Mouse (Mus musculus) midbrain, embryonic 10.5 days (tissue): ENCODE measurements around the gene Trim65. TPM values are rescaled to one million over a fixed set of nuclear protein-coding genes. Genes with fewer than 3 reads are reported as not detected.

Experiments
- DNase-seq: peaks from one replicate; pipeline ENCODE4 v3.0.0-alpha.2; 2017; ENCODE audit warnings: low spot score
- H3K27ac ChIP-seq: fragments of 300-500 bp; sonication (generic); replicated peaks from 2 replicates; pipeline ENCODE4 v1.5.1; 2016; ENCODE audit warnings: mild to moderate bottlenecking
- H3K27me3 ChIP-seq: fragments of 300-500 bp; sonication (generic); 2 replicates; pipeline ENCODE4 v1.6.1; 2016; ENCODE audit warnings: low read depth, mild to moderate bottlenecking; ENCODE audit not compliant: poor library complexity, severe bottlenecking
- H3K36me3 ChIP-seq: fragments of 300-500 bp; sonication (generic); 2 replicates; pipeline ENCODE4 v1.6.1; 2016; ENCODE audit warnings: mild to moderate bottlenecking, moderate library complexity
- H3K4me1 ChIP-seq: fragments of 300-500 bp; sonication (generic); 2 replicates; pipeline ENCODE4 v1.6.1; 2016
- H3K4me3 ChIP-seq: fragments of 300-500 bp; sonication (generic); 2 replicates; pipeline ENCODE4 v1.5.1; 2016; ENCODE audit warnings: mild to moderate bottlenecking, moderate library complexity
- H3K9me3 ChIP-seq: fragments of 300-500 bp; sonication (generic); replicated peaks from 2 replicates; pipeline ENCODE4 v1.6.1; 2016; ENCODE audit warnings: mild to moderate bottlenecking
- WGBS: fragments of 180-500 bp; shearing (Covaris S2); methylation state at CpG from one replicate; pipeline ENCODE4 v1.1.7; 2016; 5-methylcytosine and 5-hydroxymethylcytosine counted together
- polyA plus RNA-seq: library from polyadenylated mRNA; unstranded; fragments of >200 nt; fragmentation: Nextera tagmentation; extraction: Ambion mirVana; gene quantifications from 2 replicates; pipeline ENCODE4 v1.2.1, GENCODE M21; 2016

Trim65 gene
- polyA plus RNA-seq, 1 experiment from 2014 or later, result 1.4 TPM

GRCm38 (mm10) chr11:116088741-116089394 is 42.1 kb downstream of the Trim65 start:
- 83% methylated on average over 11 of the region's 11 CpGs for WGBS
- peaks cover 24% of the 10 kb centered on the region for H3K4me1 ChIP-seq
- no peak overlapping the region for H3K27ac ChIP-seq

GRCm38 (mm10) chr11:116088188-116088587 is 42.7 kb downstream of the Trim65 start:
- H3K9me3 ChIP-seq, result no peaks in the 10 kb centered on the region
- WGBS, result 89% methylated on average over 8 of the region's 8 CpGs
- peaks cover 13% of the 10 kb centered on the region for H3K36me3 ChIP-seq
- H3K27ac ChIP-seq, result peak overlapping the region; percentile 92
- no peaks in the 10 kb centered on the region for H3K27me3 ChIP-seq
- DNase-seq, result no peak
- peaks cover 22% of the 10 kb centered on the region for H3K4me1 ChIP-seq
- peak overlapping the region; percentile 63; the same call in 1 of the 2 replicates for H3K4me3 ChIP-seq

More at GRCm38 (mm10) chr11:116088741-116089394, 42.1 kb downstream of the Trim65 start:
- Histone ChIP-seq H3K27me3 (no peaks in the 10 kb centered on the region), H3K4me3 (no peak overlapping the region), H3K36me3 (peaks cover 6% of the 10 kb centered on the region), H3K9me3 (no peaks in the 10 kb centered on the region)
- no peak for DNase-seq

GRCm38 (mm10) chr11:116087194-116088130 is 43.5 kb downstream of the Trim65 start:
- Histone ChIP-seq H3K27ac (peak overlapping the region; percentile 92), H3K36me3 (peaks cover 19% of the 10 kb centered on the region), H3K9me3 (no peaks in the 10 kb centered on the region), H3K4me3 (peak overlapping the region; percentile 63), H3K27me3 (no peaks in the 10 kb centered on the region), H3K4me1 (peaks cover 22% of the 10 kb centered on the region)
- WGBS, result 5% methylated on average over 31 of the region's 31 CpGs
- DNase-seq, result peak; percentile 90

- WGBS, result 7% methylated on average over 40 of the region's 43 CpGs
- H3K27me3 ChIP-seq, result no peaks in the 10 kb centered on the region
Observed at GRCm38 (mm10) chr11:116086258-116087193, 44.4 kb downstream of the Trim65 start, which contains the start of gene Wbp2. Gene Wbp2 (minus strand): TSS chr11:116086995.

GRCm38 (mm10) chr11:116084166-116084565 is 46.8 kb downstream of the Trim65 start:
- H3K36me3 ChIP-seq, result peaks cover 51% of the 10 kb centered on the region
- WGBS, result 92% methylated on average over 6 of the region's 6 CpGs
- no peak overlapping the region for H3K27ac ChIP-seq
- H3K4me3 ChIP-seq, result no peak overlapping the region
- H3K9me3 ChIP-seq, result no peaks in the 10 kb centered on the region
- no peak for DNase-seq
- peaks cover 46% of the 10 kb centered on the region for H3K4me1 ChIP-seq
- H3K27me3 ChIP-seq, result no peaks in the 10 kb centered on the region

More at GRCm38 (mm10) chr11:116086258-116087193, 44.4 kb downstream of the Trim65 start, which contains the start of gene Wbp2:
- Histone ChIP-seq H3K4me3 (peak within 1 kb of the TSS; percentile 63), H3K9me3 (no peaks in the 10 kb centered on the region), H3K27ac (peak within 1 kb of the TSS; percentile 92), H3K36me3 (peaks cover 28% of the 10 kb centered on the region), H3K4me1 (peaks cover 25% of the 10 kb centered on the region)
- DNase-seq, result peak; percentile 98

- peaks cover 55% of the 10 kb centered on the region for H3K4me1 ChIP-seq
- peaks cover 57% of the 10 kb centered on the region for H3K36me3 ChIP-seq
- 89% methylated on average over 14 of the region's 14 CpGs for WGBS
- no peak overlapping the region for H3K4me3 ChIP-seq
- H3K27me3 ChIP-seq, result no peaks in the 10 kb centered on the region
- no peak for DNase-seq
- H3K27ac ChIP-seq, result no peak overlapping the region
- H3K9me3 ChIP-seq, result no peaks in the 10 kb centered on the region
Observed at GRCm38 (mm10) chr11:116083096-116083672, 47.7 kb downstream of the Trim65 start.

GRCm38 (mm10) chr11:116081081-116081480 is 49.8 kb downstream of the Trim65 start:
- peaks cover 63% of the 10 kb centered on the region for H3K4me1 ChIP-seq
- no peaks in the 10 kb centered on the region for H3K9me3 ChIP-seq
- no peaks in the 10 kb centered on the region; the same call in 1 of the 2 replicates for H3K27me3 ChIP-seq
- H3K36me3 ChIP-seq, result peaks cover 57% of the 10 kb centered on the region
- H3K27ac ChIP-seq, result peak overlapping the region; percentile 50; the same call in 1 of the 2 replicates
- DNase-seq, result no peak
- no peak overlapping the region for H3K4me3 ChIP-seq
- 75% methylated on average over 6 of the region's 6 CpGs for WGBS

GRCm38 (mm10) chr11:116079511-116079910 is 51.4 kb downstream of the Trim65 start:
- Histone ChIP-seq H3K27me3 (no peaks in the 10 kb centered on the region; the same call in 1 of the 2 replicates), H3K9me3 (no peaks in the 10 kb centered on the region), H3K36me3 (peaks cover 57% of the 10 kb centered on the region), H3K4me1 (peaks cover 60% of the 10 kb centered on the region), H3K27ac (peak overlapping the region; percentile 88), H3K4me3 (peak overlapping the region; percentile 49)
- DNase-seq, result no peak
- WGBS, result 77% methylated on average over 10 of the region's 10 CpGs

GRCm38 (mm10) chr11:116078676-116079320 is 52.1 kb downstream of the Trim65 start:
- WGBS, result 18% methylated on average over 10 of the region's 10 CpGs
- Histone ChIP-seq H3K4me3 (peak overlapping the region; percentile 49), H3K4me1 (peaks cover 65% of the 10 kb centered on the region), H3K9me3 (no peaks in the 10 kb centered on the region), H3K27ac (peak overlapping the region; percentile 88), H3K27me3 (no peaks in the 10 kb centered on the region; the same call in 1 of the 2 replicates), H3K36me3 (peaks cover 50% of the 10 kb centered on the region)
- peak; percentile 67 for DNase-seq

- 13% methylated on average over 16 of the region's 16 CpGs for WGBS
- peak; percentile 69 for DNase-seq
- Histone ChIP-seq H3K27me3 (no peaks in the 10 kb centered on the region; the same call in 1 of the 2 replicates), H3K4me1 (peaks cover 65% of the 10 kb centered on the region), H3K4me3 (peak overlapping the region; percentile 49), H3K36me3 (peaks cover 44% of the 10 kb centered on the region), H3K27ac (peak overlapping the region; percentile 88), H3K9me3 (no peaks in the 10 kb centered on the region)
Observed at GRCm38 (mm10) chr11:116078221-116078620, 52.7 kb downstream of the Trim65 start.
